Mouse (Mus musculus): Measurements from ENCODE around the gene Bag5.
"Not testable (repeated sequence)": the region's sequence is repeated elsewhere in the genome, so short reads cannot be mapped to it uniquely, and the experiment has no call there.

The Bag5 gene

GRCm38 (mm10) chr12:111734912-111735311 is 21.9 kb upstream of the Bag5 start:
- DNase-seq (ENCODE audit: low read depth, low spot score), result no peak

- DNase-seq (ENCODE audit: low read depth, low spot score), result no peak
Measured at GRCm38 (mm10) chr12:111732921-111733320, 19.9 kb upstream of the Bag5 start.

- DNase-seq (ENCODE audit: low read depth, low spot score), result peak; percentile 96
Measured at GRCm38 (mm10) chr12:111731822-111732807, 19.1 kb upstream of the Bag5 start.

GRCm38 (mm10) chr12:111727956-111728355 is 14.9 kb upstream of the Bag5 start:
- DNase-seq (ENCODE audit: low read depth, low spot score), result peak; percentile 86

- peak; percentile 67 for DNase-seq (ENCODE audit: low read depth, low spot score)
Measured at GRCm38 (mm10) chr12:111726122-111726463, 13.0 kb upstream of the Bag5 start.

GRCm38 (mm10) chr12:111725338-111726121 is 12.5 kb upstream of the Bag5 start:
- DNase-seq (ENCODE audit: low read depth, low spot score), result no peak

GRCm38 (mm10) chr12:111724638-111725337 is 11.7 kb upstream of the Bag5 start:
- DNase-seq (ENCODE audit: low read depth, low spot score), result no peak

- peak; percentile 76 for DNase-seq (ENCODE audit: low read depth, low spot score)
Measured at GRCm38 (mm10) chr12:111722654-111723053, 9.6 kb upstream of the Bag5 start.

- no peak for DNase-seq (ENCODE audit: low read depth, low spot score)
Measured at GRCm38 (mm10) chr12:111720222-111720621, 7.2 kb upstream of the Bag5 start.

GRCm38 (mm10) chr12:111718656-111719055 is 5.6 kb upstream of the Bag5 start:
- DNase-seq (ENCODE audit: low read depth, low spot score), result no peak

GRCm38 (mm10) chr12:111716505-111716904 is 3.4 kb upstream of the Bag5 start:
- peak; percentile 70 for DNase-seq (ENCODE audit: low read depth, low spot score)

GRCm38 (mm10) chr12:111713880-111714279 is 823 bp upstream of the Bag5 start:
- DNase-seq (ENCODE audit: low read depth, low spot score), result not testable (repeated sequence)

GRCm38 (mm10) chr12:111712476-111712875 is 581 bp downstream of the Bag5 start:
- peak; percentile 62 for DNase-seq (ENCODE audit: low read depth, low spot score)

- no peak for DNase-seq (ENCODE audit: low read depth, low spot score)
Measured at GRCm38 (mm10) chr12:111710091-111710490, 3.0 kb downstream of the Bag5 start.

- no peak for DNase-seq (ENCODE audit: low read depth, low spot score)
Measured at GRCm38 (mm10) chr12:111708181-111708580, 4.9 kb downstream of the Bag5 start.

GRCm38 (mm10) chr12:111705186-111705973 is 7.7 kb downstream of the Bag5 start:
- no peak for DNase-seq (ENCODE audit: low read depth, low spot score)

GRCm38 (mm10) chr12:111704609-111705008 is 8.4 kb downstream of the Bag5 start:
- peak; percentile 85 for DNase-seq (ENCODE audit: low read depth, low spot score)

- DNase-seq (ENCODE audit: low read depth, low spot score), result no peak
Measured at GRCm38 (mm10) chr12:111703301-111703700, 9.8 kb downstream of the Bag5 start.

GRCm38 (mm10) chr12:111700920-111701458 is 12.1 kb downstream of the Bag5 start:
- no peak for DNase-seq (ENCODE audit: low read depth, low spot score)

- DNase-seq (ENCODE audit: low read depth, low spot score), result no peak
Measured at GRCm38 (mm10) chr12:111699542-111699941, 13.5 kb downstream of the Bag5 start.

All from ZHBTc4 (cell line).